ENCODE assay signal across 12 mouse cellular contexts in the genomic region with DNA sequence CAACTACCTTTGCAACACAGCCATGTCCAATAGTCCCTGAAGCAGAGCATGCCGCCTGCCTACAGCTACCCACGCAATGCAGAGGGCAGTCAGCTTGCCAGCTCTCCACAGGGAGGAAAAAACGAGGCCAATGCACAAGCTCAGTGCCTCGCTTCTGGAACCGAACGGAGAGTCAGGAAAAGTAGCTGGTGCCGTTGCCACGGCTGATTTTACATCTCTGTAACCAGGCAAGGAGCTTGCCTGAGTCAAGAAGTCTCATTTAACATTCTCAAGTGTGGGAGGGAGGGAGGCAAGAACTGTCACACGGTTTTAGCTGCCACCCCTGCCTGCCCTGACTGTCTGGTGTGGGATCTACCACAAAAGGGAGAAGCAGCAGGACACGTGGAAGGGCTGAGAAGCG. TPM values are rescaled to one million over a fixed set of nuclear protein-coding genes. Genes with fewer than 3 reads are reported as not detected.
DNase-seq lines count a peak whose midpoint lies in the region; ATAC-seq and TF ChIP-seq lines count a peak whose summit lies in the region.
"Had no signal": no experiment of that assay in that cellular context is flagged by ENCODE, and none has a peak within 500 bp of the region (broad histone marks: within the 10 kb centered on the region; RNA-seq: fewer than 3 reads in every experiment).

No protein-coding gene starts in this region.

- H3K9me3 ChIP-seq in hindbrain, embryonic 16.5 days (ENCODE audit: control insufficient read depth, low read length): no peaks in the 10 kb centered on the region
- no peaks in the 10 kb centered on the region for H3K9me3 ChIP-seq in hindbrain, embryonic 14.5 days (ENCODE audit: control insufficient read depth, low read length)
- H3K9me3 ChIP-seq: megakaryocyte, embryonic 14.5 days had no signal

- TF ChIP-seq CTCF in cerebellum, adult 2 months (IDR thresholded peaks at IDR 0.05; ENCODE audit: borderline replicate concordance, insufficient read depth, low read depth, low read length): no peak
- TF ChIP-seq CTCF in layer of hippocampus, adult 2 months (conservative IDR thresholded peaks at IDR 0.05): no peak
- TF ChIP-seq CTCF in kidney, adult 2 months (conservative IDR thresholded peaks at IDR 0.05; ENCODE audit: insufficient read depth, insufficient read length, low read depth, low read length): no peak

- H3K36me3 ChIP-seq in hindbrain, embryonic 16.5 days (ENCODE audit: control insufficient read depth, insufficient read depth, low read length): no peaks in the 10 kb centered on the region
- H3K36me3 ChIP-seq in hindbrain, embryonic 14.5 days (replicated peaks; ENCODE audit: control insufficient read depth, insufficient read depth): peaks cover 34% of the 10 kb centered on the region
- H3K36me3 ChIP-seq in kidney, adult 2 months (ENCODE audit: control insufficient read depth, insufficient read depth, low read length): no peaks in the 10 kb centered on the region

- peaks cover 2% of the 10 kb centered on the region; the same call in 1 of the 2 replicates for H3K4me1 ChIP-seq in hindbrain, embryonic 16.5 days (ENCODE audit: control insufficient read depth, insufficient read depth, low read depth, low read length)
- no peaks in the 10 kb centered on the region for H3K4me1 ChIP-seq in hindbrain, embryonic 14.5 days (replicated peaks; ENCODE audit: control insufficient read depth, insufficient read depth, low read length)
- peaks cover 42% of the 10 kb centered on the region for H3K4me1 ChIP-seq in cerebellum, adult 2 months (ENCODE audit: control insufficient read depth, insufficient read depth, low read length)
- no peaks in the 10 kb centered on the region for H3K4me1 ChIP-seq in kidney, adult 2 months (ENCODE audit: control insufficient read depth, insufficient read depth, low read length)

- H3K27me3 ChIP-seq in hindbrain, embryonic 16.5 days (replicated peaks; ENCODE audit: control insufficient read depth, insufficient read depth, low read length): no peaks in the 10 kb centered on the region
- no peaks in the 10 kb centered on the region for H3K27me3 ChIP-seq in hindbrain, embryonic 14.5 days (ENCODE audit: control insufficient read depth, insufficient read depth, low read length)
- H3K27me3 ChIP-seq in cerebellum, adult 2 months (ENCODE audit: control insufficient read depth, insufficient read depth, low read length): no peaks in the 10 kb centered on the region
- H3K27me3 ChIP-seq in kidney, adult 2 months (replicated peaks; ENCODE audit: control insufficient read depth, insufficient read depth, low read length): no peaks in the 10 kb centered on the region
- H3K27me3 ChIP-seq: CH12.LX; megakaryocyte, embryonic 14.5 days had no signal

- H3K4me2 ChIP-seq in hindbrain, embryonic 16.5 days (ENCODE audit: low read length): no peak overlapping the region
- no peak overlapping the region for H3K4me2 ChIP-seq in hindbrain, embryonic 14.5 days (replicated peaks)

- peak overlapping the region; percentile 48; the same call in 1 of the 2 replicates for H3K27ac ChIP-seq in hindbrain, embryonic 16.5 days (ENCODE audit: low read depth, low read length)
- no peak overlapping the region for H3K27ac ChIP-seq in hindbrain, embryonic 14.5 days
- H3K27ac ChIP-seq in cerebellum, adult 2 months (ENCODE audit: insufficient read depth, low read length): peak overlapping the region; percentile 98
- peak overlapping the region; percentile 90 for H3K27ac ChIP-seq in layer of hippocampus, adult 2 months
- H3K27ac ChIP-seq in kidney, adult 2 months (ENCODE audit: insufficient read depth, low read depth, low read length): no peak overlapping the region

- DNase-seq in hindbrain, embryonic 14.5 days (ENCODE audit: low spot score): no peak
- DNase-seq in cerebellum, adult 2 months: peak; percentile 98
- peak; percentile 55 to 69 for DNase-seq in layer of hippocampus, adult 2 months (ENCODE audit: low spot score in 2 of 2)
- DNase-seq in right cerebral cortex, adult 18-20 months: peak; percentile 90
- DNase-seq in kidney, adult 2 months: no peak
- DNase-seq in adrenal gland, postnatal 10 days: no peak
- DNase-seq in B cell, adult 2 months: no peak
- DNase-seq: gastrocnemius, postnatal 10 days; thymus, adult 2 months had no signal

- peak; percentile 63; the same call in 1 of the 2 replicates for TF ChIP-seq POLR2A in cerebellum, adult 2 months (IDR thresholded peaks at IDR 0.05; ENCODE audit: borderline replicate concordance, insufficient read depth, low read length)
- TF ChIP-seq POLR2A in kidney, adult 2 months (IDR thresholded peaks at IDR 0.05; ENCODE audit: low read depth, low read length): no peak

- WGBS in hindbrain, embryonic 16.5 days: 67% methylated on average over 11 of the region's 11 CpGs
- 73% methylated on average over 11 of the region's 11 CpGs for WGBS in hindbrain, embryonic 14.5 days
- WGBS in cerebellum, adult 2 months: 8% methylated on average over 11 of the region's 11 CpGs
- 63% methylated on average over 11 of the region's 11 CpGs for WGBS in kidney, adult 2 months

- H3K9ac ChIP-seq in hindbrain, embryonic 16.5 days (ENCODE audit: low read depth, low read length): no peak overlapping the region
- no peak overlapping the region for H3K9ac ChIP-seq in hindbrain, embryonic 14.5 days

- peak; percentile 63 for ATAC-seq in hindbrain, embryonic 16.5 days
- no peak for ATAC-seq in hindbrain, embryonic 14.5 days (ENCODE audit: low FRiP score)

- no peak overlapping the region for H3K4me3 ChIP-seq in hindbrain, embryonic 16.5 days (ENCODE audit: low read length)
- H3K4me3 ChIP-seq in hindbrain, embryonic 14.5 days (replicated peaks; ENCODE audit: low read length): no peak overlapping the region
- peak overlapping the region; percentile 14 for H3K4me3 ChIP-seq in cerebellum, adult 2 months (replicated peaks; ENCODE audit: insufficient read depth, low read depth, low read length)
- H3K4me3 ChIP-seq in layer of hippocampus, adult 2 months: no peak overlapping the region
- H3K4me3 ChIP-seq in kidney, adult 2 months (ENCODE audit: insufficient read depth, low read depth, low read length): no peak overlapping the region
- H3K4me3 ChIP-seq: megakaryocyte, embryonic 14.5 days had no signal

RNA-seq across cellular contexts. Expression of a gene that starts 54.4 kb away (rescaled TPM):
- 138 and 140 TPM in 2 replicates for polyA plus RNA-seq in hindbrain, embryonic 16.5 days (2015; fragmentation: Nextera tagmentation; extraction: Ambion mirVana)
- polyA plus RNA-seq in hindbrain, embryonic 14.5 days (2014; fragmentation: Nextera tagmentation; extraction: Ambion mirVana): 117 and 126 TPM in 2 replicates
- 479 and 518 TPM in 2 replicates for polyA plus RNA-seq in cerebellum, adult 2 months (2012; rRNA removed)
- 1,000 to 10,000 TPM; 1,149 to 1,215 TPM for total RNA-seq in layer of hippocampus, adult 2 months (2021)
- 5.1 and 6.2 TPM in 2 replicates for polyA plus RNA-seq in kidney, adult 2 months (2012; rRNA removed)
- total RNA-seq in adrenal gland, postnatal 10 days (2021): 10 to 100 TPM; 15.7 to 30.4 TPM

Comparison
In these comparisons a context has a peak if more than half of its experiments do, and no peak if none do; other contexts are left out.
1. H3K27ac ChIP-seq: peak in hindbrain, embryonic 16.5 days (single experiment), cerebellum, adult 2 months (single experiment) and layer of hippocampus, adult 2 months (single experiment); none in hindbrain, embryonic 14.5 days (single experiment) and kidney, adult 2 months (single experiment).
2. DNase-seq: peak in cerebellum, adult 2 months (2 of 2), layer of hippocampus, adult 2 months (2 of 2) and right cerebral cortex, adult 18-20 months (single experiment); none in hindbrain, embryonic 14.5 days (single experiment), kidney, adult 2 months (single experiment), adrenal gland, postnatal 10 days (single experiment) and B cell, adult 2 months (0 of 2).
3. RNA of a gene that starts 54.4 kb away (polyA plus RNA-seq): 479 to 518 TPM in cerebellum, adult 2 months, 138 to 140 TPM in hindbrain, embryonic 16.5 days and 117 to 126 TPM in hindbrain, embryonic 14.5 days; 5.1 to 6.2 TPM in kidney, adult 2 months; every median in the first group is over 10 times any median in the second.